In genomic region chr4:57299701-57300468, GRCm38 (mm10) we compare ENCODE assay signal across 8 mouse cellular contexts. TPM values are rescaled to one million over a fixed set of nuclear protein-coding genes. Genes with fewer than 3 reads are reported as not detected.
DNase-seq lines count a peak whose midpoint lies in the region; ATAC-seq and TF ChIP-seq lines count a peak whose summit lies in the region.

No protein-coding gene starts in this region.

- H3K27me3 ChIP-seq in hindbrain, postnatal 0 days (ENCODE audit: insufficient read depth, low read length): no peaks in the 10 kb centered on the region

- no peak for TF ChIP-seq CTCF in hindbrain, postnatal 0 days (IDR thresholded peaks at IDR 0.05; ENCODE audit: low read depth)

- peak overlapping the region; percentile 76 for H3K9ac ChIP-seq in hindbrain, postnatal 0 days (replicated peaks; ENCODE audit: low read length)

- H3K4me1 ChIP-seq in hindbrain, postnatal 0 days (ENCODE audit: insufficient read depth, low read length): peaks cover 18% of the 10 kb centered on the region; the same call in 1 of the 2 replicates

- peak overlapping the region; percentile 80 for H3K4me3 ChIP-seq in hindbrain, postnatal 0 days (ENCODE audit: low read length)

- intact Hi-C loops in left cerebral cortex, postnatal 25 days (cut with DNase I): no loop called here

- H3K36me3 ChIP-seq in hindbrain, postnatal 0 days (ENCODE audit: insufficient read depth, low read length): no peaks in the 10 kb centered on the region

- peak overlapping the region; percentile 90 for H3K4me2 ChIP-seq in hindbrain, postnatal 0 days (ENCODE audit: low read depth, low read length)

- DNase-seq in ZHBTc4 (ENCODE audit: low read depth, low spot score): peak; percentile 63
- DNase-seq in cerebellum, postnatal 4 days (ENCODE audit: low spot score in 2 of 2): peak; percentile 39 to 42
- peak; percentile 71 for DNase-seq in gastrocnemius, postnatal 10 days
- peak; percentile 64 for DNase-seq in hindbrain, postnatal 0 days (ENCODE audit: low spot score)
- DNase-seq in left cerebral cortex, postnatal 25 days (ENCODE audit: low spot score in 2 of 2): peak; percentile 61 to 64
- DNase-seq in right cerebral cortex, postnatal 25 days: peak; percentile 70
- no peak for DNase-seq in c-Kit-positive CD71-positive TER-119-positive erythroid progenitor cells, embryonic 14.5 days (ENCODE audit: low spot score)

- under 1% methylated on average over 89 of the region's 97 CpGs for WGBS in hindbrain, postnatal 0 days

- no peaks in the 10 kb centered on the region for H3K9me3 ChIP-seq in hindbrain, postnatal 0 days (ENCODE audit: low read length)

- peak overlapping the region; percentile 48 for H3K27ac ChIP-seq in hindbrain, postnatal 0 days

- peak; percentile 61 for ATAC-seq in hindbrain, postnatal 0 days
- 0 out of 2 replicates have a peak, but pooled peaks have one; percentile 10 for ATAC-seq in megakaryocyte progenitor cell, adult 5-6 weeks (replicated peaks; ENCODE audit: poor library complexity)

RNA-seq across cellular contexts. Expression of gene Ptpn3, which starts 1.8 kb away (rescaled TPM):
- total RNA-seq in gastrocnemius, postnatal 10 days (2021): 10 to 100 TPM; 13.8 to 17.0 TPM
- total RNA-seq in hindbrain, postnatal 0 days (2014; rRNA removed): 3.2 and 10.1 TPM in 2 replicates
- polyA plus RNA-seq in hindbrain, postnatal 0 days (2015; fragmentation: Nextera tagmentation; extraction: Ambion mirVana): 2.8 and 3.4 TPM in 2 replicates
- total RNA-seq in left cerebral cortex, postnatal 25 days (2021): 10 to 100 TPM; 59.8 to 68.8 TPM
- 1.8 and 2.6 TPM in 2 replicates for total RNA-seq in megakaryocyte progenitor cell, adult 5-6 weeks (2015)
- 2.2 and 3.9 TPM in 2 replicates for total RNA-seq in megakaryocyte progenitor cell, adult 5-6 weeks (2017)
